Mouse (Mus musculus): ENCODE data around the gene Dhx34. TPM values are rescaled to one million over a fixed set of nuclear protein-coding genes. Genes with fewer than 3 reads are reported as not detected.

The Dhx34 gene
- polyA plus RNA-seq, 2 experiments: 9.4 to 17.0 TPM

GRCm38 (mm10) chr7:16254195-16254594, 32.4 kb upstream of the Dhx34 start:
- Histone ChIP-seq H3K9ac (ENCODE audit: low read depth, low read length, severe bottlenecking) (no peak overlapping the region), H3K4me2 (replicated peaks; ENCODE audit: low read depth, low read length, severe bottlenecking) (no peak overlapping the region), H3K27ac (replicated peaks; ENCODE audit: low read depth, low read length) (no peak overlapping the region), H3K9me3 (ENCODE audit: control insufficient read depth, low read length) (no peaks in the 10 kb centered on the region), H3K27me3 (ENCODE audit: control insufficient read depth, insufficient read depth, low read length) (no peaks in the 10 kb centered on the region), H3K4me3 (replicated peaks; ENCODE audit: low read length) (no peak overlapping the region), H3K36me3 (ENCODE audit: control insufficient read depth, insufficient read depth, low read length) (no peaks in the 10 kb centered on the region), H3K4me1 (ENCODE audit: control insufficient read depth, insufficient read depth, low read length) (no peaks in the 10 kb centered on the region)
- TF ChIP-seq POLR2A (IDR thresholded peaks at IDR 0.05; ENCODE audit: borderline replicate concordance, extremely low read depth, insufficient read depth, insufficient read length): no peak
- ATAC-seq (ENCODE audit: low FRiP score, low read depth): no peak
- no peak for DNase-seq (ENCODE audit: low spot score)
- WGBS: 68% methylated on average over 4 of the region's 4 CpGs

DNA sequence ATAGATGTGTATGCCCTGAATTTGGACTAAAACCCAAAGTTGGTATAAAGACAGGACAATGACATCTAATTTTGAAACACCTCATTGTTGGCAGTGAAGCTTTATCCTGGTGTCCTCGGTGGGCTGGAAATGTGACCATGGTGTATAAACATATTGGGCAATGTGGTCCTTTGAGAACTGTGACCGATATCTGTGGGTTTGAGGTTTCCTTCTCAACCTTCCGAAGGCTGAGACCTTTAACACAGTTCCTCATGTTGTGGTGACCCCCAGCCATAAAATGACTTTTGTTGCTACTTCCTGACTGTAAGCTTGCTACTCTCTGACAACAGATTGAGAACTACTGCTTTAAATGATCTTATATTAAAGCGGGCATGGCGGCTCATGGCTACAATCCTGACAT, 28.9 kb upstream of the Dhx34 start:
- no peak for DNase-seq (ENCODE audit: low spot score)
- 85% methylated on average over 5 of the region's 5 CpGs for WGBS
- H3K4me1 ChIP-seq (ENCODE audit: control insufficient read depth, insufficient read depth, low read length): no peaks in the 10 kb centered on the region
- no peak overlapping the region for H3K27ac ChIP-seq (replicated peaks; ENCODE audit: low read depth, low read length)
- no peak overlapping the region for H3K4me3 ChIP-seq (replicated peaks; ENCODE audit: low read length)
- no peaks in the 10 kb centered on the region for H3K9me3 ChIP-seq (ENCODE audit: control insufficient read depth, low read length)
- no peaks in the 10 kb centered on the region for H3K27me3 ChIP-seq (ENCODE audit: control insufficient read depth, insufficient read depth, low read length)
- no peak for ATAC-seq (ENCODE audit: low FRiP score, low read depth)
- H3K9ac ChIP-seq (ENCODE audit: low read depth, low read length, severe bottlenecking): no peak overlapping the region
- no peak for TF ChIP-seq POLR2A (IDR thresholded peaks at IDR 0.05; ENCODE audit: borderline replicate concordance, extremely low read depth, insufficient read depth, insufficient read length)
- no peaks in the 10 kb centered on the region for H3K36me3 ChIP-seq (ENCODE audit: control insufficient read depth, insufficient read depth, low read length)
- H3K4me2 ChIP-seq (replicated peaks; ENCODE audit: low read depth, low read length, severe bottlenecking): no peak overlapping the region

DNA sequence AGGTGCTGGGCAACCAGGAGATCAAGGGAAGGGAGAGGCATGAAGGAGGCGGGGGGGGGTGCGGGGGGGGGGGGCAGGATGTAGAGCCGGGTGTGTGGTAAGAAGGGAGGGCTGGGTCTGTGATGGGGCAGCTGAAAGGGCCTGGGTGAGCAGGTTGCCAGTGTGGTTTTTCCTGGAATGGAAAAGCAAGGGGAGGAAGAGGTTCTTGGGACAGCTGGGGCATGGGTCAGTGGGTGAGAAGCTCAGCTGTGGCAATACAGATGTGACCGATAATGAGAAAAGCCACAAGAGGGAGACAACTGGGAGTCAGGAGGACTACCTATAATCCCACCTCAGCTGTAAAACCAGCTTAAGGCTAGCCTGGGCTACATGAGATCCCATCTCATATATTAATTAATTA, 24.1 kb upstream of the Dhx34 start:
- no peak for ATAC-seq (ENCODE audit: low FRiP score, low read depth)
- H3K36me3 ChIP-seq (ENCODE audit: control insufficient read depth, insufficient read depth, low read length): no peaks in the 10 kb centered on the region
- WGBS: 47% methylated on average over 1 of the region's 4 CpGs

DNA sequence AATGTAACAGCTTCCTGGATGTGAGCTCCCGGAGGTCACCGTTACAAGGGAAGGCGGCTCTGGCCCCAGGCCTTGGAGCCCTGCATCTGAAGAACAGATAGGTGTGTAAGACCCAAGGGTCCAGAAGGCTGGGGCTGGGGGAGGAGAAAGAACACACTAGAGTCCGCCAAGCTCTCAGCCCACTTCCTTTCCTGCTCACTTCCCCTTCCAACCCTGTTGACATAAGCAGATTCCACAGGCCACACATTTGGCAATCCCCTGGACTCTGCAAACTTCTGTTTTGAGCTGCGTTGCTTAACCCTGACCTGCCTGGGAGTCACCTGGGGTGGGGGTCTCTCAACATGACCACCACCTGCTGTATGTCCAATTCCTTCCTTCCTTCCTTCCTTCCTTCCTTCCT, 22.2 kb upstream of the Dhx34 start, which contains the start of gene C5ar2:
C5ar2 (minus strand) TSS at position 88 of the 400 bp plus-strand sequence.
- DNase-seq (ENCODE audit: low spot score) (no peak), ATAC-seq (ENCODE audit: low FRiP score, low read depth) (no peak)
- no peak within 1 kb of the TSS for H3K4me3 ChIP-seq (replicated peaks; ENCODE audit: low read length)
- TF ChIP-seq POLR2A (IDR thresholded peaks at IDR 0.05; ENCODE audit: borderline replicate concordance, extremely low read depth, insufficient read depth, insufficient read length): no peak
- H3K9ac ChIP-seq (ENCODE audit: low read depth, low read length, severe bottlenecking): no peak within 1 kb of the TSS
- H3K36me3 ChIP-seq (ENCODE audit: control insufficient read depth, insufficient read depth, low read length): no peaks in the 10 kb centered on the region
- no peaks in the 10 kb centered on the region for H3K9me3 ChIP-seq (ENCODE audit: control insufficient read depth, low read length)
- H3K27ac ChIP-seq (replicated peaks; ENCODE audit: low read depth, low read length): no peak within 1 kb of the TSS
- no peaks in the 10 kb centered on the region for H3K4me1 ChIP-seq (ENCODE audit: control insufficient read depth, insufficient read depth, low read length)
- H3K27me3 ChIP-seq (ENCODE audit: control insufficient read depth, insufficient read depth, low read length): no peaks in the 10 kb centered on the region
- H3K4me2 ChIP-seq (replicated peaks; ENCODE audit: low read depth, low read length, severe bottlenecking): no peak within 1 kb of the TSS
- 68% methylated on average over 5 of the region's 5 CpGs for WGBS

More for the DNA sequence above, 24.1 kb upstream of the Dhx34 start:
- no peak overlapping the region for H3K9ac ChIP-seq (ENCODE audit: low read depth, low read length, severe bottlenecking)
- H3K27me3 ChIP-seq (ENCODE audit: control insufficient read depth, insufficient read depth, low read length): no peaks in the 10 kb centered on the region
- no peak overlapping the region for H3K4me2 ChIP-seq (replicated peaks; ENCODE audit: low read depth, low read length, severe bottlenecking)
- TF ChIP-seq POLR2A (IDR thresholded peaks at IDR 0.05; ENCODE audit: borderline replicate concordance, extremely low read depth, insufficient read depth, insufficient read length): no peak
- H3K9me3 ChIP-seq (ENCODE audit: control insufficient read depth, low read length): no peaks in the 10 kb centered on the region
- no peak overlapping the region for H3K27ac ChIP-seq (replicated peaks; ENCODE audit: low read depth, low read length)
- no peak overlapping the region for H3K4me3 ChIP-seq (replicated peaks; ENCODE audit: low read length)
- DNase-seq (ENCODE audit: low spot score): no peak
- H3K4me1 ChIP-seq (ENCODE audit: control insufficient read depth, insufficient read depth, low read length): no peaks in the 10 kb centered on the region

DNA sequence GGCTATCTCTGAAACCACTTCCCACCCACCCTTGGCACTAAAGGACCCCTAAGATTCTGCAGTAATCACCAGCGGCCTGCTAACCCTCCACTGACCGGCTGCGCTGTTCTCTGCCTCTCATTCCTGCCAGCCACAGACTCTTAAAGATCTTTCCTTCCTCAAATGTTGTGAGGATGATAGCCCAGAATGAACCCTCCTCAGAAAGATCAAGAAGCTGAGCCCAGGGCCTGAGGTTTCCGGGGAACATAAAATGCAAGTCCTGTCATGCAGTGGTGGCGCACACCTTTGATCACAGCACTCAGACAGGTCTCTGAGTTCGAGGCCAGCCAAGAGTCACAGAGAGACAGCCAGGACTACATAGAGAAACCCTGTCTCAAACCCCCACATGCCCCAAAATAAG, 20.4 kb upstream of the Dhx34 start:
- Histone ChIP-seq H3K27ac (replicated peaks; ENCODE audit: low read depth, low read length) (no peak overlapping the region), H3K9ac (ENCODE audit: low read depth, low read length, severe bottlenecking) (no peak overlapping the region), H3K36me3 (ENCODE audit: control insufficient read depth, insufficient read depth, low read length) (no peaks in the 10 kb centered on the region), H3K27me3 (ENCODE audit: control insufficient read depth, insufficient read depth, low read length) (no peaks in the 10 kb centered on the region), H3K4me1 (ENCODE audit: control insufficient read depth, insufficient read depth, low read length) (no peaks in the 10 kb centered on the region), H3K4me3 (replicated peaks; ENCODE audit: low read length) (no peak overlapping the region), H3K9me3 (ENCODE audit: control insufficient read depth, low read length) (no peaks in the 10 kb centered on the region), H3K4me2 (replicated peaks; ENCODE audit: low read depth, low read length, severe bottlenecking) (no peak overlapping the region)
- ATAC-seq (ENCODE audit: low FRiP score, low read depth) (no peak), DNase-seq (ENCODE audit: low spot score) (no peak)
- TF ChIP-seq POLR2A (IDR thresholded peaks at IDR 0.05; ENCODE audit: borderline replicate concordance, extremely low read depth, insufficient read depth, insufficient read length): no peak
- WGBS: 66% methylated on average over 6 of the region's 6 CpGs

- ATAC-seq (ENCODE audit: low FRiP score, low read depth) (no peak), DNase-seq (ENCODE audit: low spot score) (no peak)
- no peaks in the 10 kb centered on the region for H3K4me1 ChIP-seq (ENCODE audit: control insufficient read depth, insufficient read depth, low read length)
- H3K27ac ChIP-seq (replicated peaks; ENCODE audit: low read depth, low read length): no peak overlapping the region
- no peaks in the 10 kb centered on the region for H3K36me3 ChIP-seq (ENCODE audit: control insufficient read depth, insufficient read depth, low read length)
- 59% methylated on average over 11 of the region's 11 CpGs for WGBS
- no peak overlapping the region for H3K4me3 ChIP-seq (replicated peaks; ENCODE audit: low read length)
- no peaks in the 10 kb centered on the region for H3K9me3 ChIP-seq (ENCODE audit: control insufficient read depth, low read length)
- H3K27me3 ChIP-seq (ENCODE audit: control insufficient read depth, insufficient read depth, low read length): no peaks in the 10 kb centered on the region
- no peak overlapping the region for H3K4me2 ChIP-seq (replicated peaks; ENCODE audit: low read depth, low read length, severe bottlenecking)
- no peak for TF ChIP-seq POLR2A (IDR thresholded peaks at IDR 0.05; ENCODE audit: borderline replicate concordance, extremely low read depth, insufficient read depth, insufficient read length)
- H3K9ac ChIP-seq (ENCODE audit: low read depth, low read length, severe bottlenecking): no peak overlapping the region
Measured at GRCm38 (mm10) chr7:16241787-16242186, 19.9 kb upstream of the Dhx34 start.
